Mouse (Mus musculus): Measurements from ENCODE around the gene Gpr55. TPM values are rescaled to one million over a fixed set of nuclear protein-coding genes. Genes with fewer than 3 reads are reported as not detected.

Gene Gpr55
- polyA plus RNA-seq, 1 experiment from 2014 or later = 0.09 TPM

- Histone ChIP-seq H3K36me3 (peaks cover 37% of the 10 kb centered on the region), H3K4me3 (no peak overlapping the region), H3K9me3 (replicated peaks) (no peaks in the 10 kb centered on the region), H3K4me1 (peaks cover 64% of the 10 kb centered on the region), H3K27me3 (no peaks in the 10 kb centered on the region), H3K4me2 (replicated peaks) (no peak overlapping the region), H3K9ac (no peak overlapping the region), H3K27ac (peak overlapping the region; percentile 64)
- 60% methylated on average over 3 of the region's 3 CpGs for WGBS
- ATAC-seq (ENCODE audit: low FRiP score) = peak; percentile 79
Observed at GRCm38 (mm10) chr1:85901516-85902107, 59.2 kb downstream of the Gpr55 start.

- WGBS = 74% methylated on average over 7 of the region's 7 CpGs
- peaks cover 73% of the 10 kb centered on the region for H3K4me1 ChIP-seq
- H3K9me3 ChIP-seq (replicated peaks) = no peaks in the 10 kb centered on the region
- no peak overlapping the region for H3K9ac ChIP-seq
- no peaks in the 10 kb centered on the region for H3K27me3 ChIP-seq
- no peak overlapping the region for H3K4me3 ChIP-seq
- H3K36me3 ChIP-seq = peaks cover 28% of the 10 kb centered on the region
- no peak for ATAC-seq (ENCODE audit: low FRiP score)
- H3K27ac ChIP-seq = no peak overlapping the region
- H3K4me2 ChIP-seq (replicated peaks) = no peak overlapping the region
Observed at GRCm38 (mm10) chr1:85900521-85901333, 60.1 kb downstream of the Gpr55 start.

GRCm38 (mm10) chr1:85899388-85899761 lies 61.4 kb downstream of the Gpr55 start:
- H3K9ac ChIP-seq = no peak overlapping the region
- no peak overlapping the region for H3K4me3 ChIP-seq
- no peaks in the 10 kb centered on the region for H3K27me3 ChIP-seq
- no peaks in the 10 kb centered on the region for H3K9me3 ChIP-seq (replicated peaks)
- peaks cover 79% of the 10 kb centered on the region for H3K4me1 ChIP-seq
- H3K27ac ChIP-seq = peak overlapping the region; percentile 64; the same call in 1 of the 2 replicates
- no peak overlapping the region for H3K4me2 ChIP-seq (replicated peaks)
- no peak for ATAC-seq (ENCODE audit: low FRiP score)
- peaks cover 15% of the 10 kb centered on the region for H3K36me3 ChIP-seq

GRCm38 (mm10) chr1:85898761-85899387 lies 61.9 kb downstream of the Gpr55 start:
- H3K4me1 ChIP-seq = peaks cover 81% of the 10 kb centered on the region
- no peak overlapping the region for H3K4me3 ChIP-seq
- H3K27me3 ChIP-seq = no peaks in the 10 kb centered on the region
- H3K9me3 ChIP-seq (replicated peaks) = no peaks in the 10 kb centered on the region
- H3K27ac ChIP-seq = peak overlapping the region; percentile 64
- peak overlapping the region; percentile 80 for H3K4me2 ChIP-seq (replicated peaks)
- peaks cover 11% of the 10 kb centered on the region for H3K36me3 ChIP-seq
- WGBS = 27% methylated on average over 12 of the region's 12 CpGs
- peak overlapping the region; percentile 29 for H3K9ac ChIP-seq
- ATAC-seq (ENCODE audit: low FRiP score) = no peak

GRCm38 (mm10) chr1:85897901-85898760 lies 62.7 kb downstream of the Gpr55 start:
- peaks cover 81% of the 10 kb centered on the region for H3K4me1 ChIP-seq
- ATAC-seq (ENCODE audit: low FRiP score) = no peak
- H3K36me3 ChIP-seq = peaks cover 4% of the 10 kb centered on the region
- peak overlapping the region; percentile 29 for H3K9ac ChIP-seq
- peak overlapping the region; percentile 80 for H3K4me2 ChIP-seq (replicated peaks)
- H3K4me3 ChIP-seq = no peak overlapping the region
- peak overlapping the region; percentile 64 for H3K27ac ChIP-seq
- 30% methylated on average over 8 of the region's 8 CpGs for WGBS
- H3K9me3 ChIP-seq (replicated peaks) = no peaks in the 10 kb centered on the region
- no peaks in the 10 kb centered on the region for H3K27me3 ChIP-seq

GRCm38 (mm10) chr1:85896781-85897700 lies 63.8 kb downstream of the Gpr55 start:
- 0 out of 2 replicates have a peak overlapping the region, but pooled peaks have one; percentile 17 for H3K27ac ChIP-seq
- H3K27me3 ChIP-seq = no peaks in the 10 kb centered on the region
- H3K4me2 ChIP-seq (replicated peaks) = peak overlapping the region; percentile 80
- peak overlapping the region; percentile 13; the same call in 1 of the 2 replicates for H3K9ac ChIP-seq
- WGBS = 64% methylated on average over 12 of the region's 12 CpGs
- no peaks in the 10 kb centered on the region for H3K36me3 ChIP-seq
- H3K9me3 ChIP-seq (replicated peaks) = no peaks in the 10 kb centered on the region
- H3K4me3 ChIP-seq = no peak overlapping the region
- no peak for ATAC-seq (ENCODE audit: low FRiP score)
- peaks cover 70% of the 10 kb centered on the region for H3K4me1 ChIP-seq

- H3K27me3 ChIP-seq = no peaks in the 10 kb centered on the region
- peak overlapping the region; percentile 80 for H3K4me2 ChIP-seq (replicated peaks)
- WGBS = 58% methylated on average over 5 of the region's 5 CpGs
- no peaks in the 10 kb centered on the region for H3K9me3 ChIP-seq (replicated peaks)
- H3K9ac ChIP-seq = peak overlapping the region; percentile 92; the same call in 1 of the 2 replicates
- no peak for ATAC-seq (ENCODE audit: low FRiP score)
- H3K36me3 ChIP-seq = no peaks in the 10 kb centered on the region
- peaks cover 61% of the 10 kb centered on the region for H3K4me1 ChIP-seq
- H3K27ac ChIP-seq = peak overlapping the region; percentile 91; the same call in 1 of the 2 replicates
- peak overlapping the region; percentile 85 for H3K4me3 ChIP-seq
Observed at GRCm38 (mm10) chr1:85896110-85896509, 64.7 kb downstream of the Gpr55 start.

- peaks cover 54% of the 10 kb centered on the region for H3K4me1 ChIP-seq
Observed at GRCm38 (mm10) chr1:85895391-85895837, 65.4 kb downstream of the Gpr55 start.

GRCm38 (mm10) chr1:85894748-85895360 lies 66.0 kb downstream of the Gpr55 start:
- peak; percentile 62 for ATAC-seq (ENCODE audit: low FRiP score)
- no peaks in the 10 kb centered on the region for H3K36me3 ChIP-seq
- no peaks in the 10 kb centered on the region for H3K9me3 ChIP-seq (replicated peaks)
- peak overlapping the region; percentile 85 for H3K4me3 ChIP-seq
- H3K4me2 ChIP-seq (replicated peaks) = peak overlapping the region; percentile 80
- peak overlapping the region; percentile 91 for H3K27ac ChIP-seq
- H3K9ac ChIP-seq = peak overlapping the region; percentile 92
- peaks cover 49% of the 10 kb centered on the region for H3K4me1 ChIP-seq
- WGBS = under 1% methylated on average over 30 of the region's 30 CpGs
- no peaks in the 10 kb centered on the region for H3K27me3 ChIP-seq

More at GRCm38 (mm10) chr1:85895391-85895837, 65.4 kb downstream of the Gpr55 start:
- H3K4me2 ChIP-seq (replicated peaks) = peak overlapping the region; percentile 80
- no peaks in the 10 kb centered on the region for H3K27me3 ChIP-seq
- peak overlapping the region; percentile 85 for H3K4me3 ChIP-seq
- peak overlapping the region; percentile 91 for H3K27ac ChIP-seq
- 4% methylated on average over 15 of the region's 15 CpGs for WGBS
- ATAC-seq (ENCODE audit: low FRiP score) = peak; percentile 32
- H3K9me3 ChIP-seq (replicated peaks) = no peaks in the 10 kb centered on the region
- H3K36me3 ChIP-seq = no peaks in the 10 kb centered on the region
- peak overlapping the region; percentile 92 for H3K9ac ChIP-seq

- Histone ChIP-seq H3K36me3 (no peaks in the 10 kb centered on the region), H3K9me3 (replicated peaks) (no peaks in the 10 kb centered on the region), H3K4me1 (peaks cover 44% of the 10 kb centered on the region), H3K4me2 (replicated peaks) (peak within 1 kb of the TSS; percentile 80), H3K27me3 (no peaks in the 10 kb centered on the region), H3K4me3 (peak within 1 kb of the TSS; percentile 85), H3K9ac (peak within 1 kb of the TSS; percentile 92), H3K27ac (peak within 1 kb of the TSS; percentile 91)
- ATAC-seq (ENCODE audit: low FRiP score) = peak; percentile 79
- under 1% methylated on average over 35 of the region's 35 CpGs for WGBS
Observed at GRCm38 (mm10) chr1:85894231-85894747, 66.5 kb downstream of the Gpr55 start, which contains the start of gene Itm2c. Gene Itm2c (plus strand): TSS chr1:85894281.

Data from hindbrain, embryonic 12.5 days (tissue).